Mouse (Mus musculus) right cerebral cortex, postnatal 14 days (tissue): ENCODE measurements around the gene Gm12888.
"Not testable (repeated sequence)": the region's sequence is repeated elsewhere in the genome, so short reads cannot be mapped to it uniquely, and the experiment has no call there.

Experiments
- DNase-seq: peaks from one replicate; pipeline ENCODE4 v3.0.0; 2022

The Gm12888 gene

DNA sequence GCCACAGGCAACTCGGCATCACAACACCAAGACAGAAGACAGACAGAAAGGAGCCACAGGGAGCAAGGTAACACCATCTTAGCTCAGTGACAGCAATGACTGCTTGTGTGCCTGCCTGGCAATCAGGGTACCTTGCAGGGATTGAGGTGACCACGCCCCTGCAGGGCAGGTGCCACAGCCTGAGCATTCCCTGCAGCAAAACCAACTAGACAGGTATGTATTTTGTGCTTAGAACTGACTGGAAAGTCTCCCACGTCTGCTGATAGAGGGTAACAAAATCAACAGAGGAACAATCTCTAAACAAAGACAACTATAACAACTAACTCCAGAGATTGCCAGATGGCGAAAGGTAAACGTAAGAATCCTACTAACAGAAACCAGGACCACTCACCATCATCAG lies at the start of gene Gm12888:
Gm12888 (minus strand) TSS at position 101 of the 400 bp plus-strand sequence.
- not testable (repeated sequence) for DNase-seq
